Mouse (Mus musculus): Measurements from ENCODE around the gene Btbd35f7. TPM values are rescaled to one million over a fixed set of nuclear protein-coding genes. Genes with fewer than 3 reads are reported as not detected.
"Not testable (repeated sequence)": the region's sequence is repeated elsewhere in the genome, so short reads cannot be mapped to it uniquely, and the experiment has no call there.

Btbd35f7 gene
- not detected in 2 replicates for polyA plus RNA-seq (2012; rRNA removed)

GRCm38 (mm10) chrX:5668767-5669166, at the start of gene Btbd35f7:
TSS of gene Btbd35f7 (plus strand) at chrX:5669067.
- DNase-seq (ENCODE audit: low read depth), result not testable (repeated sequence)

Other genes starting within 250 kb of the Btbd35f7 start
- gene Mycs, start 199.8 kb upstream of the Btbd35f7 start, polyA plus RNA-seq (2012; rRNA removed), result not detected in 2 replicates

Measured in gonadal fat pad, adult 2 months (tissue).